Mouse (Mus musculus): ENCODE results near the gene Necab2. TPM values are rescaled to one million over a fixed set of nuclear protein-coding genes. Genes with fewer than 3 reads are reported as not detected.

Necab2 gene
- polyA plus RNA-seq, 1 experiment from 2014 or later = 1.6 TPM

DNA sequence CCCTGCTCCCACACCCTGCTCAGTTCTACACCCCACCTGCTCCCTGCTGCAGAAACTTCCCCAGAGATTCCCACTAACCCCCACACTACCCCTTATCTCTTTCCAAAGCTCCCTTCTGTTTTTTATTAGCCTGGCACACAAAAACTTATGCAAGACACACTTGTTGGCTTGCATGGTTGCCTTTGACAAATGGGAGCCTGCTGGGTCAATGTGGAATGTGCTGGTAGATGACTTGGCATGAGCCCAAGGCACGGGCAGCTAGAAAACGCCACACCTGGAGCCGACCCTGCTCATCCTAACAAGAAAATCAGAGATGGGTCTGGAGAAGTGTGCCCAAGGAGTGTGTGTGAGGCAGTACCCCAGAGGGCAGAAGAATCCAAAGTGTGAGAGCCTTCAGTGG is 17.0 kb upstream of the Necab2 start:
- 55% methylated on average over 3 of the region's 3 CpGs for WGBS
- no peaks in the 10 kb centered on the region for H3K9me3 ChIP-seq
- no peak for ATAC-seq (ENCODE audit: borderline replicate concordance, extremely low read depth, low FRiP score, low TSS enrichment)
- H3K4me3 ChIP-seq = no peak overlapping the region
- H3K4me1 ChIP-seq = peaks cover 13% of the 10 kb centered on the region
- H3K27ac ChIP-seq = no peak overlapping the region
- H3K9ac ChIP-seq = no peak overlapping the region
- no peak overlapping the region for H3K4me2 ChIP-seq
- H3K27me3 ChIP-seq = no peaks in the 10 kb centered on the region
- no peaks in the 10 kb centered on the region for H3K36me3 ChIP-seq

DNA sequence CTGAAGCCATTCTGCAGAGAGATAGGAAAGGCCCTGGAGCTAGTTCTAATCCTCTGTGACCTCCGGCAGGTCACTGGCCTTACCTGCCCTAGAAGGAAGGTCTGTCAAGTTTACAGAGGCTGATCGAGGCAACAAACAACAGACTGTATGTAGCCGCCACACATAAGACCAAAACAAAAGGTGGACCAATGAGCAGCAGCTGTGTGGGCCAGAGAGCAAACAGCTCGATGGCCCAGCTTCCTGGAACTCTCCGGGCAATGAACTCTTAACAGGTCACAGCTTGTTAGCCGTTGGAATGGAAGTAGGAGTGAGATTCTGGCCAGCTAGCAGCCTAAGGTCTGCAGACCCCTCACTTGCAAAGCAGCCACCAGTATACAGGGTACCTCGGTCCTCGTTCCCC is 16.3 kb upstream of the Necab2 start:
- no peak for ATAC-seq (ENCODE audit: borderline replicate concordance, extremely low read depth, low FRiP score, low TSS enrichment)
- Histone ChIP-seq H3K36me3 (no peaks in the 10 kb centered on the region), H3K4me2 (no peak overlapping the region), H3K27me3 (no peaks in the 10 kb centered on the region), H3K4me1 (peaks cover 13% of the 10 kb centered on the region), H3K4me3 (no peak overlapping the region), H3K9ac (no peak overlapping the region), H3K27ac (no peak overlapping the region), H3K9me3 (no peaks in the 10 kb centered on the region)
- 65% methylated on average over 8 of the region's 8 CpGs for WGBS

DNA sequence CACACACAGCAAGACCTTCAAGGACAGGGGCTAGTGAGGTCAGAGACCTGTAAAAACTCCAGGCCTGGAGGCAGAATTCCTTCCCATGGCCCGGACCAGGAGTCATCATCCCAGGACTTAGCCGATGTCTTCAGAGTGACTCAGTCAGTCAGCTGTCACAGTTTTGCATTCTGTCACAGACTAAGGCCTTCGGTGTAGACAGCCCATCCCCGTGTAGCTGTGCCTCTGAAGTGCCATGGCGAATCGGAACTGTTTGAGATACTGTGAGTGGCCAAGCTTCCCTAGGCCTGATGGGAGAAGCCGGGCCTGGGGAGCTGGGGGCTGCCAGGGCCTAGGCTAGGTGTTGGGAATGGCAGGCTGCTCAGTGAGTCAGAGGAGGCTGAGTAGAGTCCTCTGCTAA is 15.8 kb upstream of the Necab2 start:
- Histone ChIP-seq H3K27ac (no peak overlapping the region), H3K4me2 (no peak overlapping the region), H3K9me3 (no peaks in the 10 kb centered on the region), H3K4me3 (no peak overlapping the region), H3K27me3 (no peaks in the 10 kb centered on the region), H3K9ac (no peak overlapping the region), H3K4me1 (peaks cover 13% of the 10 kb centered on the region), H3K36me3 (no peaks in the 10 kb centered on the region)
- no peak for ATAC-seq (ENCODE audit: borderline replicate concordance, extremely low read depth, low FRiP score, low TSS enrichment)
- WGBS = 84% methylated on average over 7 of the region's 7 CpGs

DNA sequence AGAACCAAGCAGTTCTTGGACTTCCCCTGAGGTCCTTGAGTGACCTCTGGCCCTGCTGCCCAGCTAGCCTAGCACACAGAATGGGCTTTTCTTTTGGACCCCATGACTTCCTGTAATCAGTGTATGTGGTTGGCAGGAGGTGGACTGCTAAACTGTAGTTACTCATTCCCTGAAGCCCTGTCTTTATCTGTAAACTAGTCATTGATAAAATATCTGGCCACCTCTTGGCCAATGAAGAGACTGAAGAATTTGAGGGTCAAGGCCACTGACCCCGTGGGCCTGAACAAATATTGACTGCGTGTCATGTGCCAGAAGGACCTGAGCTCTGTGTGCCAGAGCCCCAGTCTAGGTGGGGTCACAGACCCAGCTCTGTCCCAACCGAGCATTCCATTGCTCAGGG is 14.1 kb upstream of the Necab2 start:
- Histone ChIP-seq H3K27ac (no peak overlapping the region), H3K27me3 (no peaks in the 10 kb centered on the region), H3K4me3 (no peak overlapping the region), H3K9ac (no peak overlapping the region), H3K4me1 (peaks cover 18% of the 10 kb centered on the region; the same call in 1 of the 2 replicates), H3K36me3 (no peaks in the 10 kb centered on the region), H3K4me2 (no peak overlapping the region), H3K9me3 (no peaks in the 10 kb centered on the region)
- WGBS = 40% methylated on average over 3 of the region's 3 CpGs
- no peak for ATAC-seq (ENCODE audit: borderline replicate concordance, extremely low read depth, low FRiP score, low TSS enrichment)

DNA sequence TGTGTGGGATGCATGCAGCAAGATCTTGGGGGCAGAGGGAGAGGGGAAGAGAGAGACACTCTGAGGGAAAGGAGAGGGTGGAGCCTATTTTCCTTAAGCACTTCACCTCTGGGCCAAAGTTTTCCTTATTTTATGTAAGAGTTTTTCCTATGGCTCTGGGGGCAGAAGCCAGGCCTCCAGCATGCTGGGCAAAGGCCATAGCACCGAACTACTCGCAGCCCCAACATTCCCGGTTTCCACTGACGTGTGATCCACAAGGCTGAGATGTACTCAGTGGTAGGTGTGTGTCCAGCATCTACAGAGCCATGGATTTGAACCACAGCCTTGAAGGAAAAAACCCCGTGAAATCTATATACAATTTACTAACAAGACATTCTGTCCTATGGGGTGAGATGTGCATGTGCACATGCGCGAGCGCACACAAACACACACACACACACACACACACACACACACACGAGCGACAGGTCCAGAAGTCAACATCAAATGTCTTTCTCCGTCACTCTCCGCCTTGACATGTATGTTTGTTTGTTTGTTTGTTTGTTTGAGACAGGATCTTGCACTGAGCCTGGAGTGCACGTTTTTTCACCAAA is 12.8 kb upstream of the Necab2 start, which contains the start of gene Osgin1:
Gene Osgin1 (plus strand): TSS at position 543 of the 593 bp plus-strand sequence.
- ATAC-seq (ENCODE audit: borderline replicate concordance, extremely low read depth, low FRiP score, low TSS enrichment) = no peak
- Histone ChIP-seq H3K4me2 (no peak within 1 kb of the TSS), H3K9ac (no peak within 1 kb of the TSS), H3K27me3 (no peaks in the 10 kb centered on the region), H3K9me3 (no peaks in the 10 kb centered on the region), H3K27ac (no peak within 1 kb of the TSS), H3K4me1 (peaks cover 18% of the 10 kb centered on the region; the same call in 1 of the 2 replicates), H3K4me3 (no peak within 1 kb of the TSS), H3K36me3 (no peaks in the 10 kb centered on the region)
- WGBS = 80% methylated on average over 13 of the region's 13 CpGs

DNA sequence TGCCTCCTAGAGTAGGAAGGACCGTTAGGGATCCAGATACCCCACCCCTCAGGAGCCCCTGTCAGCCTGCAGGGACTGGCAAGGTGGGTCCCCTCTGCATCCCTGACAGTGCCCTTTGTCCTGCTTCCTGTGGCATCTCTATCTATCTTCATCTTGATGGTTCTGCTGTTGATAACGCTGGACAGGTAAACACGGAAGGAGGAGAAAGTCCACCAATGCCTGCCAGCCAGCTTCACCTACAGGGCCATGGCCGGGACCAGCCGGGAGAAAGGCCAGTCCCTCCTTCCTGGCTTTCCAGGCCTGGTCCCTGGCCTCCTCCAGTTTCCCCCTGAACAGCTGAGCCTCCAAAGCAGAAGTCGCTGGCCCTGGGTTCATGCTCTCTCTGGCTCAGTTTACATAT is 11.9 kb upstream of the Necab2 start:
- Histone ChIP-seq H3K36me3 (no peaks in the 10 kb centered on the region), H3K9me3 (no peaks in the 10 kb centered on the region), H3K4me2 (no peak overlapping the region), H3K27ac (no peak overlapping the region), H3K27me3 (no peaks in the 10 kb centered on the region), H3K4me3 (no peak overlapping the region), H3K4me1 (peaks cover 16% of the 10 kb centered on the region; the same call in 1 of the 2 replicates), H3K9ac (no peak overlapping the region)
- no peak for ATAC-seq (ENCODE audit: borderline replicate concordance, extremely low read depth, low FRiP score, low TSS enrichment)
- WGBS = 57% methylated on average over 6 of the region's 6 CpGs

DNA sequence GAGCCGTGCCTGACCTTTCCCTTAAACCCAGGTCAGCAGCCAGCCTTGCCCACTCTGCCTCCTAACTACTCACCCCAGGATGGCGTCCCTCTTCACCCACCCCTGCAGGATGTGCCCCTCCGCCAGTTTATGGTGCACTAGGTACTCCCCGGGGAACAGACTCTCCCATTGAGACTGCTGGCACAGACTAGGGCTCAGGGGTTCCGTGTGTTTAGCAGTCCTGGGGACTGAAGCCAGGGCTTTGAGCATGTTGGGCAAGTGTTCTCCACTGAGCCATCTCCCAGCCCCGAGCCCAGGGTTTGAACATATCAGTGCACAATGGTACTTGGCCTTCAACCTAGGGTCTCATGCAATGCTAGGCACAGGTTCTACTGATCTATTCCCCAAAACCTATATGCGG is 11.0 kb upstream of the Necab2 start:
- ATAC-seq (ENCODE audit: borderline replicate concordance, extremely low read depth, low FRiP score, low TSS enrichment) = no peak
- H3K4me3 ChIP-seq = no peak overlapping the region
- H3K9me3 ChIP-seq = no peaks in the 10 kb centered on the region
- no peak overlapping the region for H3K4me2 ChIP-seq
- H3K4me1 ChIP-seq = peaks cover 23% of the 10 kb centered on the region
- 83% methylated on average over 7 of the region's 7 CpGs for WGBS
- no peak overlapping the region for H3K9ac ChIP-seq
- H3K27ac ChIP-seq = no peak overlapping the region
- no peaks in the 10 kb centered on the region for H3K36me3 ChIP-seq
- H3K27me3 ChIP-seq = no peaks in the 10 kb centered on the region

DNA sequence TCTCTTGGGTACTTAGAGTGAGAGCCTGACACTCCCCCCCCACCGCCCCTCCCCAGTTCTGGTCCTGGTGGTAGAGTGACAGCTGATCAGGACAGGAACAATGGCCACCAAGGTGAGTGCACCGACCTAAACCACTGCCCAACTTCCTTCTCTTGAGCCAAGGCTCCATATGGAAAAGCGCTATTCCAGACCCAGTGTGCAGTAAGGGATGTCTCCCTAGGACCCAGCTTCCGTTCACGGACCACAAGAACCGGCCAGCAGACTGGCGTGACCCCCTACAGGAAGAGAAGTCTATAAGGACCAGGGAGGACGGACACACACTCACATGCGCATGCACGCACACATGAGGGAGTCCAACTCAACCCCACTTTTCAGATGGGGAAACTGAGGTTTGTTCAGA is 10.2 kb upstream of the Necab2 start:
- H3K27me3 ChIP-seq = no peaks in the 10 kb centered on the region
- H3K4me2 ChIP-seq = no peak overlapping the region
- no peaks in the 10 kb centered on the region for H3K36me3 ChIP-seq
- peaks cover 30% of the 10 kb centered on the region for H3K4me1 ChIP-seq
- ATAC-seq (ENCODE audit: borderline replicate concordance, extremely low read depth, low FRiP score, low TSS enrichment) = no peak
- H3K9ac ChIP-seq = no peak overlapping the region
- no peak overlapping the region for H3K27ac ChIP-seq
- H3K9me3 ChIP-seq = no peaks in the 10 kb centered on the region
- WGBS = 87% methylated on average over 10 of the region's 10 CpGs
- H3K4me3 ChIP-seq = no peak overlapping the region

DNA sequence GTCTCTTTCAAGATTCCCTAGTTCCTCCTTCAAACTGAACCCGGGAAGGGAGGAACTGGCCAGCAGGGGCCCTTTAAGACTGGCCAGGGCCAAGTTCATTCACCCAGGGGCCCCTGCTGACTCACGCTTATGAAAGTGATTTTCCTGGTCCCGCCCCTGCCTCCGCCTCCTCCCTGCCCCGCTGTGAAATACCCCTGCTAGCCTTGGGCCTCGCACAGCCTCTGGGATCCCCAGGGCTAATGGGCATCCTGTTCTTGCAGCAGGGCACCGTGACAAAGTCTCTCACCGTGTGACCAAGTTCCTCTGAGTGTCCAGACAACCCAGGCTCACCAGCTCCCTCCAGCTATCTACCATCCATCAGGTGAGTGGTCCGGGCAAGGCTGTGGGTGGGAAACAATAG is 9.6 kb upstream of the Necab2 start:
- Histone ChIP-seq H3K9ac (no peak overlapping the region), H3K27me3 (no peaks in the 10 kb centered on the region), H3K4me2 (peak overlapping the region; percentile 11; the same call in 1 of the 2 replicates), H3K36me3 (no peaks in the 10 kb centered on the region), H3K27ac (no peak overlapping the region), H3K9me3 (no peaks in the 10 kb centered on the region), H3K4me3 (no peak overlapping the region), H3K4me1 (peaks cover 30% of the 10 kb centered on the region)
- 14% methylated on average over 9 of the region's 9 CpGs for WGBS
- ATAC-seq (ENCODE audit: borderline replicate concordance, extremely low read depth, low FRiP score, low TSS enrichment) = peak; percentile 21; the same call in 1 of the 2 replicates

DNA sequence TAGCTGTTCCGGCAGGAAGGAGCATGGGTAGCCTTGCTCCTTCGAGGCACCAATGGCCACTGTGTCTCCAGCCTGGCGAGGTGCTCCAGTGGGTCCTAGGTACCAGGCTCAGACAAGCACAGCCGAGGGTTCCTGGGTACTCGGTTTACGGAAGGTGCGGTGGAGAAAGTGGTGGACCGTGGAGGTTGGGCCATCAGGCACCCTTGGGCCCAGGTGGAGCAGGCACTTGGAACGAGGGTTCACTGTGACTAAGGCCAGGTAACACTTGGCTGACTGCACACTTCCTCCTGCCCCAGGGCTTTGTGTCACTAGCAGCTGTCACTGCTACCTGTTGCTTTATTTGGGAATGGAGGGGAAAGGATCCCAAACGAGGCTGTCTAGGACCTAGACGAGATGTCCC is 9.0 kb upstream of the Necab2 start:
- WGBS = 68% methylated on average over 11 of the region's 11 CpGs
- H3K36me3 ChIP-seq = no peaks in the 10 kb centered on the region
- H3K4me1 ChIP-seq = peaks cover 30% of the 10 kb centered on the region
- no peaks in the 10 kb centered on the region for H3K27me3 ChIP-seq
- H3K9ac ChIP-seq = no peak overlapping the region
- H3K4me3 ChIP-seq = no peak overlapping the region
- 0 out of 2 replicates have a peak overlapping the region, but pooled peaks have one; percentile 11 for H3K4me2 ChIP-seq
- ATAC-seq (ENCODE audit: borderline replicate concordance, extremely low read depth, low FRiP score, low TSS enrichment) = no peak
- H3K27ac ChIP-seq = no peak overlapping the region
- no peaks in the 10 kb centered on the region for H3K9me3 ChIP-seq

DNA sequence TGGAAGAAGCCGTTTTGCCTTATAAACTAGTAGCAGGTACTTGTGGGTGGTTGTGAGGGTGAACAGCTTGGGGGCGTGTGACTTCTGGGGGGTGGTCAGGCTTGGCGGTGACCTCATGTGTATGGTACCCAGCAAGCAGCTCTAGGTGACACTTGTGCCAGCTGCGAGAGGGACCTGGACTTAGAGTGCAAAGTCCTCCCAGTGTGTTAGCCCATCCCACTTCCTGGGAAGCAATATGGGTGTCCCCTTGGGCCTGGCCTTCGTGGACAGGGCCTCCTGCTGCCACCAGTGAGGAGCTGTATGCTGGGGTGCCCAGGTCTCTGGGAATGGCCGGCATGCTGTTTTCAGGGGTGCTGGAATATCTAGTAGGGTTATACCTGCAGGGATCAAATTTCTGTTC is 7.6 kb upstream of the Necab2 start:
- Histone ChIP-seq H3K9me3 (no peaks in the 10 kb centered on the region), H3K4me1 (peaks cover 30% of the 10 kb centered on the region), H3K36me3 (no peaks in the 10 kb centered on the region), H3K27me3 (no peaks in the 10 kb centered on the region), H3K27ac (no peak overlapping the region), H3K4me3 (no peak overlapping the region), H3K4me2 (no peak overlapping the region), H3K9ac (no peak overlapping the region)
- ATAC-seq (ENCODE audit: borderline replicate concordance, extremely low read depth, low FRiP score, low TSS enrichment) = no peak
- WGBS = 67% methylated on average over 6 of the region's 6 CpGs

DNA sequence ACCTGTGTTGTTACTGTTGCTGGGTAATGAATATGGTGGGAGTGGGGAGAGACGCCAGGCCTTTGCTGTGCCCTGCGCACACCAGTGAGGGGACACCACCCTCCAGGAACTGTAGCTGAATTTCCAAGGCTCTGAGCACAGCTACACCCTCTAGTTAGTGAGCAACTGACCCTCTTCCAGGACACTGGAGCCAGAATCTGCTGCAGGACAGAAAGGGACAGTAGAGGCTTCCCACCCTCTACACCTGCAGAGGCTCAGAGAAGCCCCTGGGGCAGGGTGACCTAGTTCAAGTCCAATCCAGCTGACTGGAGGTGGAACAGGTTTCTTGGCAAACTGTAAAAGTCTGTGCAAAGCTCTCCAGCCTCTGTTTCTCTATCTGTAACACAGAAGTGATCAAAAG is 7.1 kb upstream of the Necab2 start:
- Histone ChIP-seq H3K27ac (no peak overlapping the region), H3K9me3 (no peaks in the 10 kb centered on the region), H3K4me2 (no peak overlapping the region), H3K4me1 (peaks cover 30% of the 10 kb centered on the region), H3K4me3 (no peak overlapping the region), H3K36me3 (no peaks in the 10 kb centered on the region), H3K9ac (no peak overlapping the region), H3K27me3 (no peaks in the 10 kb centered on the region)
- WGBS = 92% methylated on average over 2 of the region's 2 CpGs
- ATAC-seq (ENCODE audit: borderline replicate concordance, extremely low read depth, low FRiP score, low TSS enrichment) = no peak

DNA sequence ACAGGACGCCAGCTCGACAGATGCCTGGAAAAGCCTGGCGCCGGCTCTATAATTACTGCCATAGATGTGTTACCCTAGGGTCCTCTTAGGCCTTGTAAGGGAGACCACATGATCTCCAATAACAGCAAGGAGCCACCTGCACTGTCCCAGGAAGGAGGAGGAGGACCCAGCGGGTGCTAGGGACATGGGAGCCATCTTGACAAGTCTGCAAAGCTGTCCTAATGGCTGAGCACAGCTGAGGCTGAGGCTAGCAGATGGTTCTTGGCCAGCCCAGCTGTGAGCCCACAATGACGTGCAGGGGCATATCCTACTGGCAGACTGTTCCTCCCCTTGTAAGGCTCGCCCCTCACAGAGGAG is 6.6 kb upstream of the Necab2 start:
- no peak overlapping the region for H3K4me2 ChIP-seq
- WGBS = 64% methylated on average over 7 of the region's 7 CpGs

More for the DNA sequence above, 6.6 kb upstream of the Necab2 start:
- Histone ChIP-seq H3K9ac (no peak overlapping the region), H3K36me3 (no peaks in the 10 kb centered on the region), H3K27me3 (0 out of 2 replicates have a peak, but pooled peaks cover 2% of the 10 kb centered on the region), H3K9me3 (no peaks in the 10 kb centered on the region), H3K4me3 (no peak overlapping the region), H3K27ac (peak overlapping the region; percentile 62), H3K4me1 (peaks cover 30% of the 10 kb centered on the region)
- 0 out of 2 replicates have a peak, but pooled peaks have one; percentile 6 for ATAC-seq (ENCODE audit: borderline replicate concordance, extremely low read depth, low FRiP score, low TSS enrichment)
